Mouse (Mus musculus): ENCODE results near the gene Pthlh. TPM values are rescaled to one million over a fixed set of nuclear protein-coding genes. Genes with fewer than 3 reads are reported as not detected.

Gene Pthlh
- polyA plus RNA-seq, 1 experiment from 2014 or later: 1.7 TPM

GRCm38 (mm10) chr6:147241541-147241940 lies 22.4 kb downstream of the Pthlh start:
- no peaks in the 10 kb centered on the region for H3K27me3 ChIP-seq (ENCODE audit: control insufficient read depth, insufficient read depth, low read length)
- H3K27ac ChIP-seq (replicated peaks in 1 of 2; ENCODE audit: control insufficient read depth in 1 of 2, insufficient read depth in 1 of 2, low read depth in 2 of 2, low read length in 2 of 2): no peak overlapping the region
- H3K9me3 ChIP-seq (ENCODE audit: control insufficient read depth, low read length): no peaks in the 10 kb centered on the region
- H3K9ac ChIP-seq (ENCODE audit: low read length): no peak overlapping the region
- H3K36me3 ChIP-seq (ENCODE audit: control insufficient read depth, insufficient read depth, low read length): no peaks in the 10 kb centered on the region
- no peak for ATAC-seq (ENCODE audit: insufficient number of reproducible peaks, insufficient read depth, low FRiP score, low read depth)
- WGBS: 64% methylated on average over 3 of the region's 3 CpGs
- H3K4me2 ChIP-seq (ENCODE audit: low read length): no peak overlapping the region
- no peak overlapping the region for H3K4me3 ChIP-seq (ENCODE audit: control insufficient read depth in 1 of 2, insufficient read depth in 1 of 2, low read depth in 1 of 2, low read length in 2 of 2)
- H3K4me1 ChIP-seq (ENCODE audit: control insufficient read depth in 2 of 2, insufficient read depth in 2 of 2, low read length in 2 of 2): no peaks in the 10 kb centered on the region

- Histone ChIP-seq H3K4me3 (ENCODE audit: control insufficient read depth in 1 of 2, insufficient read depth in 1 of 2, low read depth in 1 of 2, low read length in 2 of 2) (no peak overlapping the region), H3K9ac (ENCODE audit: low read length) (no peak overlapping the region), H3K4me2 (ENCODE audit: low read length) (no peak overlapping the region), H3K27ac (replicated peaks in 1 of 2; ENCODE audit: control insufficient read depth in 1 of 2, insufficient read depth in 1 of 2, low read depth in 2 of 2, low read length in 2 of 2) (no peak overlapping the region), H3K27me3 (ENCODE audit: control insufficient read depth, insufficient read depth, low read length) (no peaks in the 10 kb centered on the region), H3K36me3 (ENCODE audit: control insufficient read depth, insufficient read depth, low read length) (no peaks in the 10 kb centered on the region), H3K4me1 (ENCODE audit: control insufficient read depth in 2 of 2, insufficient read depth in 2 of 2, low read length in 2 of 2) (no peaks in the 10 kb centered on the region), H3K9me3 (ENCODE audit: control insufficient read depth, low read length) (no peaks in the 10 kb centered on the region)
- no peak for ATAC-seq (ENCODE audit: insufficient number of reproducible peaks, insufficient read depth, low FRiP score, low read depth)
- WGBS: 0% methylated on average over 4 of the region's 4 CpGs
Observed at GRCm38 (mm10) chr6:147240203-147240804, 23.7 kb downstream of the Pthlh start.

GRCm38 (mm10) chr6:147226696-147227095 lies 37.3 kb downstream of the Pthlh start:
- Histone ChIP-seq H3K27ac (replicated peaks in 1 of 2; ENCODE audit: control insufficient read depth in 1 of 2, insufficient read depth in 1 of 2, low read depth in 2 of 2, low read length in 2 of 2) (no peak overlapping the region), H3K4me1 (ENCODE audit: control insufficient read depth in 2 of 2, insufficient read depth in 2 of 2, low read length in 2 of 2) (no peaks in the 10 kb centered on the region), H3K4me3 (ENCODE audit: control insufficient read depth in 1 of 2, insufficient read depth in 1 of 2, low read depth in 1 of 2, low read length in 2 of 2) (no peak overlapping the region), H3K9ac (ENCODE audit: low read length) (no peak overlapping the region), H3K36me3 (ENCODE audit: control insufficient read depth, insufficient read depth, low read length) (no peaks in the 10 kb centered on the region), H3K27me3 (ENCODE audit: control insufficient read depth, insufficient read depth, low read length) (no peaks in the 10 kb centered on the region), H3K9me3 (ENCODE audit: control insufficient read depth, low read length) (no peaks in the 10 kb centered on the region), H3K4me2 (ENCODE audit: low read length) (no peak overlapping the region)
- no peak for ATAC-seq (ENCODE audit: insufficient number of reproducible peaks, insufficient read depth, low FRiP score, low read depth)
- WGBS: 93% methylated on average over 1 of the region's 1 CpGs

- Histone ChIP-seq H3K27me3 (ENCODE audit: control insufficient read depth, insufficient read depth, low read length) (no peaks in the 10 kb centered on the region), H3K36me3 (ENCODE audit: control insufficient read depth, insufficient read depth, low read length) (no peaks in the 10 kb centered on the region), H3K9ac (ENCODE audit: low read length) (no peak overlapping the region), H3K4me1 (ENCODE audit: control insufficient read depth in 2 of 2, insufficient read depth in 2 of 2, low read length in 2 of 2) (no peaks in the 10 kb centered on the region; a peak in 1 of 4 replicates), H3K9me3 (ENCODE audit: control insufficient read depth, low read length) (no peaks in the 10 kb centered on the region), H3K4me3 (ENCODE audit: control insufficient read depth in 1 of 2, insufficient read depth in 1 of 2, low read depth in 1 of 2, low read length in 2 of 2) (no peak overlapping the region), H3K4me2 (ENCODE audit: low read length) (no peak overlapping the region), H3K27ac (replicated peaks in 1 of 2; ENCODE audit: control insufficient read depth in 1 of 2, insufficient read depth in 1 of 2, low read depth in 2 of 2, low read length in 2 of 2) (no peak overlapping the region)
- ATAC-seq (ENCODE audit: insufficient number of reproducible peaks, insufficient read depth, low FRiP score, low read depth): no peak
- 59% methylated on average over 5 of the region's 5 CpGs for WGBS
Observed at GRCm38 (mm10) chr6:147219099-147219498, 44.9 kb downstream of the Pthlh start.

- H3K4me2 ChIP-seq (ENCODE audit: low read length): no peak overlapping the region
- 50% methylated on average over 1 of the region's 1 CpGs for WGBS
- no peaks in the 10 kb centered on the region for H3K27me3 ChIP-seq (ENCODE audit: control insufficient read depth, insufficient read depth, low read length)
- no peak overlapping the region for H3K9ac ChIP-seq (ENCODE audit: low read length)
- no peak overlapping the region for H3K27ac ChIP-seq (replicated peaks in 1 of 2; ENCODE audit: control insufficient read depth in 1 of 2, insufficient read depth in 1 of 2, low read depth in 2 of 2, low read length in 2 of 2)
- no peaks in the 10 kb centered on the region for H3K36me3 ChIP-seq (ENCODE audit: control insufficient read depth, insufficient read depth, low read length)
- ATAC-seq (ENCODE audit: insufficient number of reproducible peaks, insufficient read depth, low FRiP score, low read depth): no peak
- no peaks in the 10 kb centered on the region for H3K9me3 ChIP-seq (ENCODE audit: control insufficient read depth, low read length)
- no peaks in the 10 kb centered on the region; a peak in 1 of 4 replicates for H3K4me1 ChIP-seq (ENCODE audit: control insufficient read depth in 2 of 2, insufficient read depth in 2 of 2, low read length in 2 of 2)
- H3K4me3 ChIP-seq (ENCODE audit: control insufficient read depth in 1 of 2, insufficient read depth in 1 of 2, low read depth in 1 of 2, low read length in 2 of 2): no peak overlapping the region
Observed at GRCm38 (mm10) chr6:147216156-147216555, 47.8 kb downstream of the Pthlh start.

GRCm38 (mm10) chr6:147207821-147208330 lies 56.1 kb downstream of the Pthlh start:
- no peak overlapping the region for H3K27ac ChIP-seq (replicated peaks in 1 of 2; ENCODE audit: control insufficient read depth in 1 of 2, insufficient read depth in 1 of 2, low read depth in 2 of 2, low read length in 2 of 2)
- no peak overlapping the region for H3K4me3 ChIP-seq (ENCODE audit: control insufficient read depth in 1 of 2, insufficient read depth in 1 of 2, low read depth in 1 of 2, low read length in 2 of 2)
- 78% methylated on average over 5 of the region's 5 CpGs for WGBS
- peaks cover 0 to 6% of the 10 kb centered on the region in 2 experiments; a peak in 3 of 4 replicates for H3K4me1 ChIP-seq (ENCODE audit: control insufficient read depth in 2 of 2, insufficient read depth in 2 of 2, low read length in 2 of 2)
- no peak overlapping the region for H3K4me2 ChIP-seq (ENCODE audit: low read length)
- H3K9me3 ChIP-seq (ENCODE audit: control insufficient read depth, low read length): peaks cover 6% of the 10 kb centered on the region
- no peaks in the 10 kb centered on the region for H3K36me3 ChIP-seq (ENCODE audit: control insufficient read depth, insufficient read depth, low read length)
- no peak overlapping the region for H3K9ac ChIP-seq (ENCODE audit: low read length)
- no peak for ATAC-seq (ENCODE audit: insufficient number of reproducible peaks, insufficient read depth, low FRiP score, low read depth)
- no peaks in the 10 kb centered on the region for H3K27me3 ChIP-seq (ENCODE audit: control insufficient read depth, insufficient read depth, low read length)

Other genes with a start within 250 kb of the Pthlh start
- 1.3 and 1.9 TPM in 2 replicates for gene Rep15, start 231.6 kb downstream of the Pthlh start, polyA plus RNA-seq (2014; fragmentation: Nextera tagmentation; extraction: Ambion mirVana)
- gene Mrps35, start 221.4 kb downstream of the Pthlh start, polyA plus RNA-seq (2014; fragmentation: Nextera tagmentation; extraction: Ambion mirVana): 146 and 153 TPM in 2 replicates
- 0.24 TPM in 2 replicates for gene Mansc4, start 177.2 kb downstream of the Pthlh start, polyA plus RNA-seq (2014; fragmentation: Nextera tagmentation; extraction: Ambion mirVana)
- gene Klhl42, start 172.8 kb downstream of the Pthlh start, polyA plus RNA-seq (2014; fragmentation: Nextera tagmentation; extraction: Ambion mirVana): 6.3 and 6.7 TPM in 2 replicates
- gene Ccdc91, start 211.6 kb upstream of the Pthlh start, polyA plus RNA-seq (2014; fragmentation: Nextera tagmentation; extraction: Ambion mirVana): 21.0 and 25.1 TPM in 2 replicates